Mouse (Mus musculus) CH12.LX (cell line): ENCODE data around the gene C1qtnf3.

Source experiments
- CTCF ChIP-seq, 2 experiments: IDR thresholded peaks in 1 of 2; conservative IDR thresholded peaks in 1 of 2; 2 replicates each; pipeline ENCODE4 v1.5.1; 2011 to 2012; ENCODE audit warnings: low read depth in 2 of 2, low read length in 2 of 2, improper control_type of control experiment in 1 of 2, inconsistent platforms in 1 of 2, mild to moderate bottlenecking in 1 of 2, moderate library complexity in 1 of 2
- E2F4 ChIP-seq: IDR thresholded peaks from 2 replicates; pipeline ENCODE4 v1.6.1; 2011; ENCODE audit warnings: low read depth, low read length, improper control_type of control experiment; ENCODE audit not compliant: insufficient replicate concordance
- EP300 ChIP-seq: IDR thresholded peaks from 2 replicates; pipeline ENCODE4 v1.6.1; 2011; ENCODE audit warnings: low read length, improper control_type of control experiment
- ETS1 ChIP-seq: conservative IDR thresholded peaks from 2 replicates; pipeline ENCODE4 v1.6.1; 2012; ENCODE audit warnings: low read depth, mild to moderate bottlenecking, inconsistent platforms, low read length, improper control_type of control experiment, moderate library complexity
- MAFK ChIP-seq: IDR thresholded peaks from 2 replicates; pipeline ENCODE4 v1.6.1; 2011; ENCODE audit warnings: low read length, improper control_type of control experiment; ENCODE audit not compliant: insufficient replicate concordance
- NRF1 ChIP-seq: IDR thresholded peaks from 2 replicates; pipeline ENCODE4 v1.6.1; 2014; ENCODE audit warnings: low read depth, mild to moderate bottlenecking, inconsistent platforms, low read length, improper control_type of control experiment, moderate library complexity
- POLR2A ChIP-seq: IDR thresholded peaks from 2 replicates; pipeline ENCODE4 v1.6.1; 2011; ENCODE audit warnings: low read depth, mild to moderate bottlenecking, improper control_type of control experiment, low read length
- POLR2AphosphoS2 ChIP-seq: IDR thresholded peaks from 2 replicates; pipeline ENCODE4 v1.6.1; 2011; ENCODE audit warnings: low read depth, low read length, improper control_type of control experiment

DNA sequence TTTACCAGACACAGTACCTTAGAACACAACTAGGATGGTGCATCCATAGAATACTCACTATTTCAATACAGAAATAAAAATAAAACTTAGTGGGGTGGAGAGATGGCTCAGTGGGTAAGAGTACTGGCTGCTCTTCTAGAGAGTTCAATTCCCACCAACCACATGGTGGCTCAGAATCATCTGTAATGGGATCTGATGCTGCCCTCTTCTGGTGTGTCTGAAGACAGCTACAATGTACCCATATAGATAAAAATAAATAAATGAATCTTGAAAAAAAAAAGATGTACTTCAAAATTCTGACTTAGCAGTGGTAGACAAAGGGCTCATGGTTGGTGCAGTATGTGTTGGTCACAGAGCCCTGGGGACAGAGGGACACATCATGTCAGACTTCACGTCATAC, 39.4 kb downstream of the C1qtnf3 start:
- TF ChIP-seq EP300 (no peak), CTCF (conservative IDR thresholded peaks at IDR 0.05 in 1 of 2, IDR thresholded peaks at IDR 0.05 in 1 of 2; ENCODE audit: low read depth in 2 of 2, low read length in 2 of 2) (peak; percentile 25 to 68; a peak in 3 of 4 replicates), MAFK (no peak), POLR2A (no peak), ETS1 (no peak), POLR2AphosphoS2 (no peak), NRF1 (no peak), E2F4 (no peak)
